In genomic region chr2:114844389-114844771, GRCm38 (mm10) we compare ENCODE assay signal across 17 mouse cellular contexts.
"Had no signal": no experiment of that assay in that cellular context is flagged by ENCODE, and none has a peak within 500 bp of the region (broad histone marks: within the 10 kb centered on the region; RNA-seq: fewer than 3 reads in every experiment).

No protein-coding gene starts in this region.

- H3K27me3 ChIP-seq: midbrain, embryonic 12.5 days; midbrain, embryonic 15.5 days; neural tube, embryonic 13.5 days; neural tube, embryonic 15.5 days had no signal

- H3K4me1 ChIP-seq: midbrain, embryonic 12.5 days; midbrain, embryonic 15.5 days; neural tube, embryonic 13.5 days; neural tube, embryonic 15.5 days had no signal

- H3K4me2 ChIP-seq: lung, embryonic 14.5 days; midbrain, embryonic 12.5 days; midbrain, embryonic 15.5 days; neural tube, embryonic 13.5 days; neural tube, embryonic 15.5 days had no signal

- H3K4me3 ChIP-seq: midbrain, embryonic 12.5 days; midbrain, embryonic 15.5 days; myocyte; neural tube, embryonic 13.5 days; neural tube, embryonic 15.5 days had no signal

- H3K9me3 ChIP-seq: midbrain, embryonic 12.5 days; midbrain, embryonic 15.5 days; neural tube, embryonic 13.5 days; neural tube, embryonic 15.5 days had no signal

- DNase-seq: lung, adult 18-20 months; lung, embryonic 14.5 days; lung, postnatal 10 days; lung, postnatal 4 days; right cerebral cortex, adult 18-20 months; right cerebral cortex, postnatal 25 days; right cerebral cortex, postnatal 4 days; spleen, adult 18-20 months; thymus, adult 18-20 months; thymus, postnatal 14 days; thymus, postnatal 36 days had no signal

- H3K27ac ChIP-seq: liver, embryonic 14.5 days; midbrain, embryonic 12.5 days; midbrain, embryonic 15.5 days; neural tube, embryonic 13.5 days; neural tube, embryonic 15.5 days had no signal

- H3K36me3 ChIP-seq: midbrain, embryonic 12.5 days; midbrain, embryonic 15.5 days; neural tube, embryonic 13.5 days; neural tube, embryonic 15.5 days had no signal

- H3K9ac ChIP-seq: liver, embryonic 14.5 days; lung, embryonic 14.5 days; midbrain, embryonic 12.5 days; midbrain, embryonic 15.5 days; neural tube, embryonic 13.5 days; neural tube, embryonic 15.5 days had no signal
